Mouse (Mus musculus) kidney, embryonic 16.5 days (tissue): ENCODE results near the gene Gm765. TPM values are rescaled to one million over a fixed set of nuclear protein-coding genes. Genes with fewer than 3 reads are reported as not detected.

Experiments used
- ATAC-seq: fragments of 200-750 bp; cut with Nextera tagmentation; 2 replicates; pipeline ENCODE4 v1.8.0; 2017; ENCODE audit warnings: moderate TSS enrichment; ENCODE audit not compliant: low FRiP score, low TSS enrichment
- H3K27ac ChIP-seq: fragments of 300-500 bp; sonication (generic); 2 replicates; pipeline ENCODE4 v1.5.1; 2014; ENCODE audit warnings: low read length
- H3K27me3 ChIP-seq: fragments of 300-500 bp; sonication (generic); 2 replicates; pipeline ENCODE4 v1.6.1; 2014; ENCODE audit warnings: low read length, control low read depth, mixed read lengths; ENCODE audit not compliant: insufficient read depth
- H3K36me3 ChIP-seq: fragments of 300-500 bp; sonication (generic); 2 replicates; pipeline ENCODE4 v1.6.1; 2014; ENCODE audit warnings: low read length, control low read depth, mixed read lengths; ENCODE audit not compliant: insufficient read depth
- H3K4me1 ChIP-seq: fragments of 300-500 bp; sonication (generic); 2 replicates; pipeline ENCODE4 v1.6.1; 2014; ENCODE audit warnings: low read length, control low read depth, mixed read lengths; ENCODE audit not compliant: insufficient read depth
- H3K4me2 ChIP-seq: fragments of 300-500 bp; sonication (generic); replicated peaks from 2 replicates; pipeline ENCODE4 v1.6.1; 2014; ENCODE audit warnings: low read depth, low read length
- H3K4me3 ChIP-seq: fragments of 300-500 bp; sonication (generic); 2 replicates; pipeline ENCODE4 v1.5.1; 2014; ENCODE audit warnings: mild to moderate bottlenecking, low read length
- H3K9ac ChIP-seq: fragments of 300-500 bp; sonication (generic); replicated peaks from 2 replicates; pipeline ENCODE4 v1.6.1; 2014; ENCODE audit warnings: low read length
- H3K9me3 ChIP-seq: fragments of 300-500 bp; sonication (generic); 2 replicates; pipeline ENCODE4 v1.6.1; 2016; ENCODE audit warnings: low read length, control low read depth
- whole genome bisulfite sequencing: fragments of 180-500 bp; shearing (Covaris S2); extraction: QIAGEN DNeasy Blood & Tissue Kit; methylation state at CpG from one replicate; pipeline ENCODE4 v1.1.7; 2014; 5-methylcytosine and 5-hydroxymethylcytosine counted together
- polyA plus RNA-seq: library from polyadenylated mRNA; unstranded; fragments of >200 nt; fragmentation: Nextera tagmentation; extraction: Ambion mirVana; gene quantifications from 2 replicates; pipeline ENCODE4 v1.2.1, GENCODE M21; 2015

Gene Gm765
- polyA plus RNA-seq, 1 experiment from 2014 or later, result not detected

DNA sequence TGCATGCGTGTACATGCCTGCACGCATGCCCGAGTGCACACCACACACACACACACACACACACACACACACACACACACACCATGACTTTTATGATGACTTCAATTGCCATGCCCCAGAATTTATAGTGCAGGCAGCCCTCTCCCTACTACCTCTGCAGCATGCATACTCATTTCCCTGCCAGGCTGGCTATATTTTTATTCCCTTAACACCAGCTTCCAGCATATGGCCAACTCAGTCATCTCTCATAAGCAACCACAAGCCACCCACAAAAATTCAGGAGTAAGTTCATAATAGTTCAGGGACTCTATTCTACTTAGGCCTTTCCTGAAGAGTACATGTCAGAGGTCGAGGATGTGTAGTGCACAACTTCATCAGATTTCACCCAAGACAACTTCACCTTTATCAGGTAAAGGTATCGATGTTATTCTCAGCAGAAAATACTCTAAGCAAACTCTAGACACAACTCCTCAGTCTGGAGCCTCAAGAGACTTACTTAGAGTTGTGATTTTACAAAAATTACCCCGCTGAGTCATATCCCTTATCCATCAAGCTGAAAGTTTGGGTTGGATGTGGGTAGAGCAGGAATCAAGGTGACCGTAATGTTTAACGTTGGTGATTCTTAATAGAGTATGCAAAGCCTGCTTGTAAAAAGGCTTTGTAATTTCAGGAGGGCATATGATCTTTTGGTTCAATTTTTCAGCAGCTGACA lies 101.8 kb downstream of the Gm765 start:
- Histone ChIP-seq H3K9ac (no peak overlapping the region), H3K9me3 (no peaks in the 10 kb centered on the region), H3K4me2 (no peak overlapping the region), H3K27ac (no peak overlapping the region), H3K4me1 (no peaks in the 10 kb centered on the region), H3K36me3 (no peaks in the 10 kb centered on the region), H3K27me3 (no peaks in the 10 kb centered on the region), H3K4me3 (no peak overlapping the region)
- no peak for ATAC-seq
- 90% methylated on average over 8 of the region's 8 CpGs for WGBS

DNA sequence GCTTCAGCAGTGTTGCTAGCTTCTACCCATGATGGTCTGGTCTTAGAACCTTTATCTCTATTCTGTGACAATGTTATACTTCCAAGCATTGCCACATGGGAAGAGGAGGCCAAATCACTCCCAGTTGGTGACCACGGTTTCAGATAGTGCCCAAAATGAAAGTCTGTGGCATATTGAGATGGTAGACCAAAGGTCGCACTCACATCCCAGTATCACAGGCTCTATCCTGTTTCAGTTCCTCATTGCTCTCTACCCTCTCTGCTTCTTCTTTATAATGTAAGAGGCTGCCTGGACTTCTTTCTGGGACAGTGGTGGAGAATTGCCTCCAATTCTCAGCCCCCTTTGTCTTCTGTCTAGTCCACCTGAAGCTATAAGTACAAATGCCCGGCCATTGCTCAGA lies 108.5 kb downstream of the Gm765 start:
- Histone ChIP-seq H3K9me3 (no peaks in the 10 kb centered on the region), H3K27me3 (no peaks in the 10 kb centered on the region), H3K4me2 (no peak overlapping the region), H3K27ac (no peak overlapping the region), H3K4me3 (no peak overlapping the region), H3K9ac (no peak overlapping the region), H3K36me3 (no peaks in the 10 kb centered on the region), H3K4me1 (no peaks in the 10 kb centered on the region)
- no peak for ATAC-seq
- WGBS, result 93% methylated on average over 3 of the region's 3 CpGs

DNA sequence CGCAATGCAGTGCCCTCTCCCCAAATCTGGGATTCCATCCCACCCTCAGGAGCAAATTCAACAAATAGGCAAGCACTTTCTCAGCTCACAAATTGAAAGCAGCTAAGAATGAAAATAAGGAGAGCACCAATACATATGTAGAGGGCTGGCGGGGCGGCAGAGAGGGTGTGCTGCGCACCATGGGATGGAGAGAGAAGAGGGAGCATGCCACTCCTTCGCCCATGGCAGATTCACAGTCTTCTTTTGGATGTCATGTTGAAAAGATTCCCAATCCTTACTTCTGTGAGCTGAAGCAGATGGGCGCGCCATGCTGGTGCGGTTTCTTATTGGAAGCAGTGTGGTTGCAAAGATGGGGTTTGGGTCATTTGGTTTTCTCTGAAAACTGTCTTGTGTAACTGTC lies 118.6 kb downstream of the Gm765 start:
- no peak overlapping the region for H3K4me3 ChIP-seq
- H3K9me3 ChIP-seq, result no peaks in the 10 kb centered on the region
- H3K27ac ChIP-seq, result no peak overlapping the region
- no peak for ATAC-seq
- H3K27me3 ChIP-seq, result no peaks in the 10 kb centered on the region
- no peaks in the 10 kb centered on the region for H3K4me1 ChIP-seq
- H3K36me3 ChIP-seq, result no peaks in the 10 kb centered on the region
- no peak overlapping the region for H3K4me2 ChIP-seq
- H3K9ac ChIP-seq, result no peak overlapping the region
- 96% methylated on average over 8 of the region's 8 CpGs for WGBS

DNA sequence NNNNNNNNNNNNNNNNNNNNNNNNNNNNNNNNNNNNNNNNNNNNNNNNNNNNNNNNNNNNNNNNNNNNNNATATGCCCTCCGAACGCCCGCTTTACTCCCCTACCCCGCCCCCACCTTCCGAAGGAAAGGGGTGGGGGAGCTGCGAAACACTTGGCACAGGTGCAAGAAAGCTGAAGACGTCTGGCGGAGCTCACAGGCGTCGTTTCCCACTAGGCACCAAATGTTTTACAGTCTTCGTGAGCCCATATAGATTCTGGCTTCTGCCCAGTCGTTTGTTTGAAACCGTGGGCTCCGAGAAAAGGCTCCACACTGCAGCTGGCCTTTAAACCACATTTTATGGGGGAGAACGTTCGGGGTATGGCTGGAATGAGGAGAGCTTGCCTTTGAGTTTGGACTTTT lies 120.6 kb downstream of the Gm765 start:
- H3K4me2 ChIP-seq, result no peak overlapping the region; the same call in 1 of the 2 replicates
- H3K27ac ChIP-seq, result no peak overlapping the region
- no peaks in the 10 kb centered on the region for H3K27me3 ChIP-seq
- no peak overlapping the region for H3K4me3 ChIP-seq
- H3K9ac ChIP-seq, result no peak overlapping the region
- H3K36me3 ChIP-seq, result no peaks in the 10 kb centered on the region
- no peaks in the 10 kb centered on the region for H3K4me1 ChIP-seq
- no peaks in the 10 kb centered on the region for H3K9me3 ChIP-seq
- 47% methylated on average over 16 of the region's 16 CpGs for WGBS
- no peak for ATAC-seq

DNA sequence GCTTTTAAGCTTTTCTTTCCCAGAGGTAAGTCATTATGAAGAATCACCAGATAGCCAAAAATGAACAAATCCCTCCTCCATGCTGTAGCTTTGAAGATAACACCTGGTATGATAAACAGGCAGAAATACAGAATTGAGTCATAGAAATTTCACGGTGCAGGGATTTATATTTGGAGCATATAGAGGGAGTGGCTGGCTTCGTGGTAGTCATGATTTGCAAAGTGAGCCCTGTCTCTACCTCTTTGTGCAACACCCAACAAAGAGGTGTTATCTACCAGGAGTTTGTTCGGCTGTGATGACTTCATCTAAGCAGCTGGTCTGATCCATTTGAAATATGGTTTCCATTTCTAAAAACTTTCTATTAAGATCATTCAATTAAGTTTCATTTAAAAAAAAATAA lies 130.3 kb downstream of the Gm765 start:
- no peak overlapping the region for H3K27ac ChIP-seq
- H3K4me2 ChIP-seq, result no peak overlapping the region
- H3K36me3 ChIP-seq, result no peaks in the 10 kb centered on the region
- no peak overlapping the region for H3K4me3 ChIP-seq
- no peaks in the 10 kb centered on the region for H3K9me3 ChIP-seq
- H3K4me1 ChIP-seq, result no peaks in the 10 kb centered on the region
- no peaks in the 10 kb centered on the region for H3K27me3 ChIP-seq
- WGBS, result 88% methylated on average over 3 of the region's 3 CpGs
- no peak for ATAC-seq
- no peak overlapping the region for H3K9ac ChIP-seq

DNA sequence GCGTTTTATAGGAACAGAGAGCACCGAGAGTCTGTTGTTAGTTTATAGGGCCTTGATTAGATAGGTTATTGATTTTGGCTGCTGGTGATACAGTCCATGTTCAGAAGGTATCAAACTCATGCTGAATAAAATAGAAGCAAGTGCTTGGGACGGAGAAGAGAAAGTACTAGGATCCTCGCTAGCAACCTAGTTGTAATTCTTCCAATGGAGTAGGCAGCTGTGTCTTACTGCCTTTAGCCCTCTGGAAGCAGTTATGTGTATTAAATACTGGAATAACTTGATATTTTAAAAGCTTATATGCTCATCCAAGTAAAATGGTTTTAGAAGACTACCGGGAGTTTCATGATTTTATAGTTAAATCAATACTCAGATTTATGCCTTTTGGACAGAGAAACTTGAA lies 132.3 kb downstream of the Gm765 start:
- 63% methylated on average over 5 of the region's 5 CpGs for WGBS
- Histone ChIP-seq H3K4me2 (no peak overlapping the region), H3K36me3 (no peaks in the 10 kb centered on the region), H3K9ac (no peak overlapping the region), H3K4me3 (no peak overlapping the region), H3K27ac (no peak overlapping the region), H3K4me1 (no peaks in the 10 kb centered on the region), H3K9me3 (no peaks in the 10 kb centered on the region), H3K27me3 (no peaks in the 10 kb centered on the region)
- ATAC-seq, result no peak

DNA sequence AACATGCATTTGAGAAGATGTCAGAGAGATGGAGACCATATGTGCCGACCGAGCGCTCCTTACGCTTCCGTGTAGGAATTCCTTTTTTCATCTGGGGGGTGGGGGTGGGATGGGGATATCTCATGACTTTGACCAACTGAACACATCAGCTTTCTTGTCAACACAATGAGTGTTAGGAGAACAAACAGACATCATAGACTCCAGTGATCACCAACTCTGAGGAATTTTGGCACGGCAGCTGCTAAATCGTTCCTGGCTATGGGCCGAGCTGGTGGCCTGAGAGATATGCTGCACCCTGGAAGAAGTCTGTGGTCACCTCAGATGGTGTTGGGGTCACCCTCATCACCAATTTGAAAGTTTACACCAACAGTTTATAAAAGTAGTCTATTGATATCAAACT lies 134.5 kb downstream of the Gm765 start:
- Histone ChIP-seq H3K27ac (no peak overlapping the region), H3K9ac (no peak overlapping the region), H3K4me3 (no peak overlapping the region), H3K9me3 (no peaks in the 10 kb centered on the region), H3K27me3 (no peaks in the 10 kb centered on the region), H3K36me3 (no peaks in the 10 kb centered on the region), H3K4me2 (no peak overlapping the region), H3K4me1 (no peaks in the 10 kb centered on the region)
- 94% methylated on average over 8 of the region's 8 CpGs for WGBS
- ATAC-seq, result no peak

DNA sequence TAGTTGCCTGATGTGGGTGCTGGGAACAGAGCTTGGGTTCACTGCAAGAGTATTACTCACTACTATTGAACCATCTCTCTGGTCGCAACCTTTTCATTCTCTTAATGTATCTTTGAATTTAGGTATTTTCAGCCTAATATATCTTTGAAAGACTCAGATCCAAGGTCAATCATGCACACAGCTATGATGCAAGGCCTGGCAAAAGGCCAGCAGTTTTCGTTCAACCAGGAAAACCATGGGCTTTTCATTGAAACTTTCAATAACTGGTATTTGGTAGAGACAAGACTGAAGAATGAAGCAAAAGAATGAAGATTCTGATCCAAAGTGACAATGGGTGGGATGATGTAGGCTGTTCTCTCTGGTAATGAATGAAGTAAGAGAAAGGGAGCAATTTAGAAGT lies 143.8 kb downstream of the Gm765 start:
- H3K9ac ChIP-seq, result no peak overlapping the region
- 80% methylated on average over 2 of the region's 2 CpGs for WGBS
- no peaks in the 10 kb centered on the region for H3K27me3 ChIP-seq
- H3K4me3 ChIP-seq, result no peak overlapping the region
- H3K27ac ChIP-seq, result no peak overlapping the region
- no peaks in the 10 kb centered on the region for H3K36me3 ChIP-seq
- no peak for ATAC-seq
- H3K9me3 ChIP-seq, result no peaks in the 10 kb centered on the region; the same call in 1 of the 2 replicates
- no peak overlapping the region for H3K4me2 ChIP-seq
- no peaks in the 10 kb centered on the region for H3K4me1 ChIP-seq

DNA sequence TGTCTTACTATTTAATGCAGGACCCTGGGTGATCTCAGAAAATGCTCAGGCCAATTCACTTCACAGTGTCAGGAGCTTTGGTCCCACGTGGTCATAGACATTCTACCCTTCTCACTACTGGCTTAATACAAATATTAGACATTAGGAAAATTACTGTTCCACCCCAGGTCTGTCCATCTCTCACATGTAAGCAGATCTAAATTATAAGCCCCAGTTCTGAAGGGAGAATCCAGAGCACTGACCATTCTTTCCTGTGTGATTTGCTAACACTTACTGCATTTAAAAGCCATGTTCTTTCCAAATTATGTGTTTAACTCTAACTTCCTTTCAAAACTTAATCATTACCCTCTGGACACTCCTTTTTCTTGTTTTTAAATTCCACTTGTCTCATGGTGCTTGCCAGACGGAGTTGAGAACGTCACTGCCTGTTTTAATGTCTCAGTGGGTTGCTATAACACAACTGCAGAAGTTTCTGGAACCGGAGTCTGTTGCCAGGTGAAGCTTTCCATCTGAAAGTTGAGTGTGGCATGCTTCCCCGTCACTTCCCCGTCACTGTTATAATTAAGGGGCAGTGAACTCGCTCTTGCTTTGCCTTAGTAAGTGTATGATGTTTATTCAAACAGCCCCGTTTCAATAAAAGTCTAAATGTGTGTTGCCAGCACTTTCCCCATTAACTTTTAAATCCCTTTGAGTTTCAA lies 151.7 kb downstream of the Gm765 start:
- WGBS, result 65% methylated on average over 8 of the region's 8 CpGs
- no peaks in the 10 kb centered on the region for H3K27me3 ChIP-seq

More for the DNA sequence above, 151.7 kb downstream of the Gm765 start:
- Histone ChIP-seq H3K4me3 (no peak overlapping the region), H3K9me3 (no peaks in the 10 kb centered on the region), H3K27ac (no peak overlapping the region), H3K4me1 (no peaks in the 10 kb centered on the region), H3K9ac (no peak overlapping the region), H3K36me3 (no peaks in the 10 kb centered on the region), H3K4me2 (no peak overlapping the region)
- ATAC-seq, result no peak
